Mouse (Mus musculus) ovary, adult 18-20 months (tissue): ENCODE measurements around the gene Tbc1d1.

ENCODE experiments used
- DNase-seq: peaks from one replicate; pipeline ENCODE4 v3.0.0; 2022; ENCODE audit warnings: low spot score, mixed read lengths

Tbc1d1 gene

DNA sequence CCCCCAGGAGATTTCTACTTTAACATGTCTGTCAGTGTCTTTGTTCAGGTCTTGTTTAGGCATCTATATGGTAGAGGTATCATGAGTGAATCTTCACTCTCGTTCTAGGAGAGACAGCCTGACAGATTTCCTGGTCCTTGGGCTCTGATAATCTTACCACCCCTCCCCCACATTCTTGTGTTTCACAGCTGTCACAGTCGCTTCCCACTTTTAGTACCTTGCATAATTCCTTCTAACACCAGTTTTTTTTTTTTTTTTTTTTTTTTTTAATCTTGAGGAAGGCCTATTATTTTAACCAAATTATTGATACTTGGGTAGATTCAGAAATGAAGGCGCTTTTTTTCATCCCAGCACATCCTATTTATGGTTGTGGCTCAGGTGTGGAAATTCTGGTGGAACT is 81.6 kb downstream of the Tbc1d1 start:
- no peak for DNase-seq

DNA sequence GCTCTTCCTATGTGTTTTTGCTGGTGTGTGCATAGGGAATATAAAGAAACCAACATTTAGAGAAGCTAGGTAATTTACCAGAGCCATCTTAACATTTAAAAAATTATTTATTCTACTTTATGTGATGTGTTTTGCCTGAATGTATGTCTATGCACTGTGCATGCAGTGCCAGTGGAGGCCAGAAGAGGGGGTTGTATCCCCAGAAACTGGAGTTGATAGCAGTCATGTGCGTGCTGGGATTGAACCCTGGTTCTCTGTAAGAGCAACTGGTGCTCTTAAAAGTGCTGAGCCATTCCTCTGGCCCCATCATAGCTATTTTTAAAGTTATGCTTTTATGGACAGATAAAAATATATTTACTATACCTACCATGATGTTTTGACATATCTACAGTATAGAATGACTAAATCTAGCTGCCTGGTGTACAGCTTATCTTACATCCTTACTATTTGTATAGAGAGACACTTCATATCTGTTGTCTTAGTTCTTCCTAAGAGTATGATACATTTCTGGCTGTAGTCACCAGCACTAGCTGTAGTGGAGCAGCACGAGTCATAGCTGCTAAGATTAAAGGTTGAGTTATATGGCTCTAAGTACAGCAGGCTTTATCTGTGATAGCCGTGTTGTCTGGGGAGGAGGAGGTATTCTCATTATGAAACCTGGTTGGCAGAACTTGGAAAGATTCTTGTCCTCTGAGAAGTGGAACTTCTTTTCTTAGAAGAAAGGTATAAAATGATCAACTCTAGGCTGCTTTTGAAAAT is 83.0 kb downstream of the Tbc1d1 start:
- DNase-seq: no peak

DNA sequence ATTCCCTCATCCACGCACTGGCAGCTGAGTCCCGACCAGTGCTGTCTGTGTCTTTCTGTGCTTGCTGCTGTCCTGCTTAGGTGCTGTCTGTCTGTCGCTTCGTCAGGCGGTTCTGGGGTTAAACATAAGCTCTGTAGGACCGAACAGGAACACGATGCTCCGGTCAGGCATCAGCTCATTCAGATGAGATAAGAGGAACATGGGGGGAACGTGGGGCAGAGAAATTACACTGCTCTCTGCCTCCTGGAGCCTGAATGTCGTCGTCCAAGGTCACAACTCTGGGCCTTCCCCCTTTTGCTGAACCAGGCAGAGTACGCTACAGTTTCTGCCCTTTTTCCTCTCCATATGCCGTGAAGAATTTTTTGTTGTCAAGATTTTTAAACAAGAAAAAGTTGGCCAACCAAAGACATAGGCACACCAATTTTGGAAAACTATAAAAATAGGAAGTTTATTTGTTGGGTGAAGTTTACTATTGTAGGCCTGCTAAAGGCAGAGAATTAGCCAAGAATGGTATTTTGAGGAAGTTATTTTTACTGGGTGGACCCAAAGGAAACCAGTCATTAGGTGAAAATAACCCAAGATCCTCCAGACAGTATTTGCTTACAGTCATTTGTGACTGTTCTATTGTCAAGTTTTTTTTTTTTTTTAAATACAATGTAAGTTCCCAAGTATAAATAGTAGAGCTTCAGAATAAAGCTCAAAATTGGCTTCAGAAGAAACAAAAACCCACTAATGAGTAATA is 85.0 kb downstream of the Tbc1d1 start:
- no peak for DNase-seq

DNA sequence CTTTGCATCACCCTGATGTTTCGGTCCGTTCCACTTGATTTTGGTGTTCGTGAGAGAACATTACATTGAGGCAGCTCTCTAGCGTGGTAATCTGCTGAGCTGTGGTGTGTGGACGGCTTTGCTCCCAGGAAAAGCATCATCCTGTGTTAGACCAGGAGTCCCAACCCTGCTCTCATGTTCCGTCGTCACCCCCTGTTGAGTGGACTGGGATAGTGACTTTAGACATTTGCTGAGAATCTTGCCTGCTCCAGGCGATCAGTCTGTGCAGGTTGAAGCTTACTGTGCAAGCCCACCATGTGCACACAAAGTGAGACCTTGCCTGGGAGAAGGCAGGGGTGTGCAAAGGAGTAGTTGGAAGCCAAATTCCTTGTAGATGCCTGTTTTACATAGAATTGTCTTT is 85.8 kb downstream of the Tbc1d1 start:
- no peak for DNase-seq

DNA sequence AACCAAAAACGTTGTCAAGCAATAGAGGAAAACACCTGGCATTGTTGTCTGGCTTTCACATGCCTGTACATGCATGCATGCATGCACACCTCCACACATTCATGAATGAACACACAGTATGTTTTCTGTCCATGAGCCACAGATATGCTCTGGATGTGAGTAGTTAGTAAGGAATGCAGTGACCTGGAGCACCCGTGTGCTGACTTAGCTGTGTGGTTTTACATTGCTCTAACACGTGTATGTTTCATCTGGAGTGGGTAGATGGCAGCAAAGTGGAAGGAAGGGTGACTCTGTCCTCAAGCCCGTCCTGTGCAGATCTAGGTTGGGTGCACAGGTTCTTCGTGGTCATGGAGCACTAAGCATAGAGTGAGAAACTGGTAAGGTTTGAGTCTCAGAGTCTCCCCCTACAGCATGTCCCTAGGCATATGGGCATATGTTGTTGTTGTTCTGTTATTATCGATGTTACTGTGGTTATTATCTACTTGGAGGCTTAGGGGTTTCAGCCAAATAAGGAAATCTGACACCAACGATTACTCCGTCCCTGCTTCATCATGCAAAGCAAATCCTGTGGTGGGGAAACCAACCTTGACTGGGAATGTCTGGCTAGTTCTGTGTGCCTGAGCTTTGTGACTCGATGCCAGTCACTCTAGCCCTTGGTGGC is 86.8 kb downstream of the Tbc1d1 start:
- no peak for DNase-seq

DNA sequence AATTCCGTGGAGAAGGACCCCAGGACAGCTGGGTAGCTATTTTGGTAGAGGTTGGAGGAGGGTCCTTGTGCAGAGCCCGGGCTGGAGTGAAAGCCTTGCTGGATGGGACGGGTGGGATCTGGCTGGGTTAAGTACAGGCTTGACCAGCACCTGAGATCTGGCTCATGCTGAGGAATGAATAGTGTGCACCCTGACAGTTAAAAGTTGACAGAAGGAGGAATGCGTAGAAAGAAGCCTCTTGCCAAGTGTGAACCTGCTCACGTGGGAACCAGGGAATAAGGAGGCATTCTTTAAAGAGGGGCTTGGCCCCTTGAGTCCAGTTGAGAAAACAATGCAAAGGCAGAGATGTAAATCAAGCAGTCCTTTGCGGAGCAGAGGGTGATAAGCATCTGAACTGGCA is 87.6 kb downstream of the Tbc1d1 start:
- no peak for DNase-seq

DNA sequence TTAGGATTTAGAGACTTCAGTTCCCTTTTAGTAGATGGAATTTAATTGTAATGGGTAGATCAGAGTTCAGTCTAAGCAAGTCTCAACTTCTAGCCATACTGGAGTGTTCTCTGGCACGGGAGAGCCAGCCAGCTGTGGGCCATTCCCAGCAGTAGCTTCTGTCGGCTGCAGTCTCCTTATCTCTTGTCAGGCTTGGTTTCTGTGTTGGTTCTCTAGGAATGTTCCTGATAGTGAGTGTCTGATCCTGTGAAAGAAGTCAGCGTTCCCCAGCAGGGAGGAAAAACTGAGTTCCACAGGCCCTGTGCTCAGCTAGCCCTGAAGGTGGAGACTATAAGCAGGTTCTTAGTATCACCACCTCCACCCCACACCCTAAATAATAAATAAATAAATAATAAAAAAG is 88.2 kb downstream of the Tbc1d1 start:
- no peak for DNase-seq

DNA sequence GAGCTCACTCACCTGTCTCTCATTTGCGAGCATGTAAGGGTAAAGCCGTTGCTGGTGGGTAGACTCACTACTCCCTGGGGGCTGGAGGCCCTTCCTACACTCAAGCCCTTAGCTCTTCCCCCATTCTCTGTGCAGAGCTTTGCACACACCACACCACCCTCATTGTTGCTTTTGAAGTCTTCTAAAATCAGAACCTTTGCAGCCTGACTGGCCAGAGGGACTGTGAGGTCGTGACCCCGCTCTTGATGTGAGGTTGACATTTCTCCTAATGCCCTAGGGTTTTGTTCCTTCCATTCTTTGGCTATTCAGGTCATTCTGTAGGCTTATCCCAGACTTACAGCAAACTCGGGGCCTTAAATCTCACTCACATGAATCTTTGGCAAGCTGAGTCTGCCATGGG is 88.6 kb downstream of the Tbc1d1 start:
- DNase-seq: no peak

DNA sequence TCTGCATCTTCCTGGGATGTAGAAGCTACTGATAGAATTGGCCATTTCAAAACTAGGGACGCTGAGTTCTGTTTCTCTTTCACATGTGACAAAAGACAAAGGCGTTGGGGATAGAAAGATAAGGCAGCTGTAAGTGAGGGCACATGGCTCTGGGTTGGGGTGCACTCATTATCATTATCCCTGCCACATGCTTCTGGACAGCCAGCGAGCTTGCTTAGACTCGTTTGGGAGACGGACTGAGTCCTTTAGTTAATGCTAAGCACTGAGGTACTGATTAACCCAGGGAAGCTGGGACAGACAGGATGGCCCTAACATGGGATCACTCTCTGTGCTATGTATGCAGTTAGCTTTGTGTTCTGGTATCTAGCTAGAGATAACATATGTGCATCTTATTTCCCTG is 95.3 kb downstream of the Tbc1d1 start:
- DNase-seq: no peak

DNA sequence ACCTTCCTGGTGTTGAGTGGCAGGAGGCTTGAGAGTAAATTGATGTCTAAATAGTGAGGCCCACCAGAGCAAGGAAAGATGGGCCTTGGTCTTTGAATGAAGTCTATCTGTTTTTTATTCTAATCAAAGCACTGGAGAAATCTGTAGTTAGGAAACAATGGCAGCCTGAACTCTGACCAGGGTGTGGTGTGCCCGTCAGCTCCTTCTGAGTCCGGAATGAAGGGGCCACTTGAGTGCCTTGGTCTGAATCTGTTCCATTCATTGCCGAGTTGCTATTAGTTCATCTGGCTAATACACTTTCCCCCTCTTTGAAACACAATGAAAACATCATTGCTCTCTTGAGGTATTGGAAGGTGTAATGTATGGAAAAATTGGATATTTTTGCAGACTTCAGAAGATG is 98.2 kb downstream of the Tbc1d1 start:
- no peak for DNase-seq

DNA sequence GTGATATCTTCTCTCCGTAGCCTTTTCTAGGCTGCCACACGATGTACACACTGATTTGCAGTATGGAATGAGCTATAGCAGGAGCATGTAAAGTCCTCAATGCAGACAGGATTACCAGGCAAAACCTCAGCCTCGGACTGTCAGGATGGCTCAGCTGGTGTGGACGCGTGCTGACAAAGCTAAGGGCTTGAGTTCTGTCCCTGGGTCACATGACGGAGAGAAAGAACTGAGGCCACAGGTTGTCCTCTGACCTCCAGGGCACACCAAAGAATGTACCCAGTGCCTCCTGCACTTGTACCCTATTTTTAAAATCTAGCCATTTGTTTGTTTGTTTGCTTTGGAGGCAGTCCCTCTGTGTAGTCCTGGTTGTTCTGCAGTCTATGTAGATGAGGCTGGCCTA is 98.9 kb downstream of the Tbc1d1 start:
- DNase-seq: no peak

DNA sequence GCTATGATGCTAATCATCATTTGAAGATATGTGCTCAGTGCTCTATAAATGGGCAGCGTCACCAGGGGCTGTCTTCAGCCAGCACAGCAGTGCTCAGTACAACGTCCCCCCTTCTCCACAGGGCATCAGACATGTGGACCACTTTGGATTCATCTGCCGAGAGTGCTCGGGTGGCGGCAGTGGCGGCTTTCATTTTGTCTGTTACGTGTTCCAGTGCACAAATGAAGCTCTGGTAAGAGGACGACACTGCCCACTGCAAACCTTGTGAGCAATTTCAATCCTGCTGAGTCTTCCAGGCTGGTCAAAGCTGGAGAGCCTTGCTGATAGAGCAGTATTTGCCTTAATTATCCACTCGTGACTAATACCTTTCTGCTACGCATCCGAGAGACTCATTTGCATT is 107.2 kb downstream of the Tbc1d1 start:
- no peak for DNase-seq

DNA sequence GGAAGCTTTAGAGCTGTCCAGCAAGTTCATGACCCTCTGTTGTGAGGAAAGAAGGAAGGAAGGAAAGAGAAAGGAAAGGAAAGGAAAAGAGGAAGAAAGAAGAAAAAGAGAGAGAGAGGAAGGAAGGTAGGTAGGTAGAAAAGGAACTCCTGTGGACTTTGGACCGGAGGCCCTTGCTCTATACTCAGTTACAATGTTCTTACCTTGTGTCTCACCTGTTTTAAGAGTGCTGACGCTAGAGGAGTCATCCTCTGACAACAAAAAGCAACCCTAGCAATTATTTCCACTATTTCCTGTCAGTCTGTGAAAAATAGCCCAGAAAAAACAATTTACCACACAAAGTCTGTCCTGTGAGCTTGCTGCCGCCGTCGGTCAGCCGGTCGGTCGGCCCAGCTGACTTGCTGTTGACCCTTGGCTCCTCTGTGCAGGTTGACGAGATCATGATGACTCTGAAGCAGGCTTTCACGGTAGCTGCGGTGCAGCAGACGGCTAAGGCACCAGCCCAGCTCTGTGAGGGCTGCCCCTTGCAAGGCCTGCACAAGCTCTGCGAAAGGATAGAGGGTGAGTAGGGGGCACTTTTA is 107.9 kb downstream of the Tbc1d1 start:
- no peak for DNase-seq

DNA sequence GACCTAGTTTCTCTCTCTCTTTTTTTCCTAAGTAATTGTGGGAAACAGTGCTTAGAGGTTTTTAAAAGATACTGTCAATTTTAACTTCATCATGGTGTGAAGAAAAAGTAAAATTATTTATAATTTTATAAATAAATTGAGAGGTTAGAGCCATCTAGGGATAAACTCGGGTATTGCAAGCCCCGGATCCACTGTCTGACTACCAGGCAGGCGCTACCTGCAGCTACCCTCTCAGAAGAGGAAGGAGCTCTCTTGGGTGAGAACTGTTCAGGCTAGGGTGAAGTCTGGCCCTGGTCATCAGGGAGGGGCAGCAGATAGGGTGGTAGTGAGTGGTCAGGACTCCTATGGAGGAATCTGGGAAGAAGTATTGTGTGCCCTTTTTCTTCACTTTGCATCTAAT is 109.0 kb downstream of the Tbc1d1 start:
- DNase-seq: no peak

DNA sequence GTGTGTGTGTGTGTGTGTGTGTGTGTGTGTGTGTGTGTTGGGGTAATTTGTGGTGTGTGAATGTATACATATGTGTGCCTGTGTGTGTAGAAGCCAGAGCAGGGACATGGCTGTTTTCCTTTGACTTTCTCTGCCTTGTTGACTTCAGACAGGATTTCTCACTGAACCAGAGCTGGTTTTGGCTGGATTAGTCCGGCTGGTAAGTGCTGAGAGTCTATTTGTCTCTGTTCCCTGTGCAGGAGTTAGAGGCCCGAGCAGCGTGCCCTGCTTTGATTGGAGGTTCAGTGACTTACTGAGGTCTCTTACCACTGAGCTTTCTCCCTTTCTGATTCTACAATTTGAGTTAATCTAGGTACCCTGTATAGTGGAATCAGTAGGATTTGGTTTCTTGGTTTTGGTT is 109.8 kb downstream of the Tbc1d1 start:
- DNase-seq: no peak

DNA sequence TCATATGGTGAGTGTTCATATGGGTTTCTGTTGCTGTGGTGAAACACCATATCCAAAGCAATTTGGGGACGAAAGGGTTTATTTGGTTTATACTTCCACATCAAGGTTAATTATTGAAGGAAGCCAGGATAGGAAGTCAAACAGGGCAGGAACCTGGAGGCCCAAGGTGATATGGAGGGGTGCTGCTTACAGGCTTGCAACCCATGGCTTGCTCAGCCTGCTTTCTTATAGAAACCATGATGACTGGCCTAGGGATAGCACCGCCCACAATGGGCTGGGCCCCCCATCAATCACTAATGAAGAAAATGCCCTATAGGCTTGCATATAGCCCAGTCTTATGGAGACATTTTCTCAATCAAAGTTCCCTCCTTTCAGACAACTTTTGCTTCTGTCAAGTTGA is 110.4 kb downstream of the Tbc1d1 start:
- DNase-seq: no peak

DNA sequence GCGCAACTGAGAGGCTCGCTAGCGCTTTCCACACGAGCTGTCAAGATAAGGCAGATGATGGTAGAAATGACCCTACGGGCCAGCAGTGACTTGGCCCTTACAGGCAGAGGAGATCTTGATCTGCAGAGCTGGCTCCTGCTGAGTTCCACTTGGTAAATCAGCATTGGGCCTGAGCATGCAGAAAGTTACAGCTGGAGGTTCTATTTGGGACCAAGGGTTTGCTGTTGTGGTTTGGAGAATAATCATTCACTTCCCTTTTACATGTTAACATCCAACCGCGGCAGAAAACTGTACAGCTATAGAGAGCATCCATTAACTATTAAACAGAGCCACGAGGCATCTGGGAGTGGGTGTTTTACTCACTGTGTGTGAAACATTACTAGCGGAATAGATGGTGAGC is 111.2 kb downstream of the Tbc1d1 start:
- no peak for DNase-seq

DNA sequence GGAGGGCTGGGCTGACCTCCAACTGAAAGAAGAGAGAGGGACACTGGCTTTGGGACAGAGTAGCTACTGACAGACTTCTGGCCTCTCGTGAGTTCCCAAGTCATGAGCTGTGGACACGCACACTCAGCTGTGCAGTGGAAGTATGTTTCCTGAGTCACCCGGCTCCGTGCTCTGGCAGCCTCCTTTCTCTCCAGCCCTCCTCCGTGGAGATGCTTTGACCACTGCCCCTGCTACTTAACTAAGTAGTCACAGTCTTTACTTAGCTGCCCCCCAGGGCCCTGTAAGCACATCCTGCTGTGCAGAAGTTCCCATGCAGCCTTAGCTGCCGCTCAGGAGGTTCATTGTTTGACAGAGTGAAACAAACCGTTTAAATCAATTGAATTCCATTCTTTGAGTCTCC is 113.6 kb downstream of the Tbc1d1 start:
- DNase-seq: no peak

DNA sequence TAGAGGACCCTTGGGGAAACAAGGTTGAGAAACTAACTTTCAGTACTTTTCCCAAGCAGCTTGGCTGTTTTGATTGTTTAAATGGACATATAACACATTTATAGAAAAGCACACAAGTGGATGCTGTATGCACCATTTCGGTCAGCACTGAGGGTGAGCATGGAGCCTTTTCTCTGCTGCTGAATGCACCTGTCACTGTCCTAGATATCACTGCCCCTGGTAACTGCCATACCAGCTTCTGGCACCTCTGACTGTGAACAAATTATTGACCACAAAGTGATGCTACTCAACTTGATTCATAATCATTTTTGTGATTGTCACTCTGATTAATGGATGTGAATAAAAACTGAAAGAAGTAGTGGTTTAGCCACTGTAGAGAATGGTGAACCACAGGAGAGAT is 117.4 kb downstream of the Tbc1d1 start:
- DNase-seq: no peak

DNA sequence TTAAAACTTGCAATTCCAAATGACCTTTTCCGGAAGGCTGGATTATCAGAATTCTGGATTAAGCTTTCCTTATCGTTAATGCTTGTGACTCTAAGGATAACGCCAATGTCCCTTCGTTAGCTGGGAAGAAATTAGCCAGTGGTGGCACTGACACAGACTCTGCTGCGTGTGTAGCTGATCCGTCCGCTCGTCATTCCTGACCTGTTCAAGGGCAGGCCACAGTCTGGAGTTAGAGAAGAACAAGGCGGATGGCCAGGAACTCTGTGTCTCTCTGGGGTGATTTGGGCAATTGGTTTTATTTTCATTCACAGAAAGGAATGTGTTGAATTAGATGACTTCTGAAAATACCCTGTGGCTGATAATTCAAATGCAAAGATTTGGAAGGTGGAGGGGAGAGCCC is 118.2 kb downstream of the Tbc1d1 start:
- no peak for DNase-seq

DNA sequence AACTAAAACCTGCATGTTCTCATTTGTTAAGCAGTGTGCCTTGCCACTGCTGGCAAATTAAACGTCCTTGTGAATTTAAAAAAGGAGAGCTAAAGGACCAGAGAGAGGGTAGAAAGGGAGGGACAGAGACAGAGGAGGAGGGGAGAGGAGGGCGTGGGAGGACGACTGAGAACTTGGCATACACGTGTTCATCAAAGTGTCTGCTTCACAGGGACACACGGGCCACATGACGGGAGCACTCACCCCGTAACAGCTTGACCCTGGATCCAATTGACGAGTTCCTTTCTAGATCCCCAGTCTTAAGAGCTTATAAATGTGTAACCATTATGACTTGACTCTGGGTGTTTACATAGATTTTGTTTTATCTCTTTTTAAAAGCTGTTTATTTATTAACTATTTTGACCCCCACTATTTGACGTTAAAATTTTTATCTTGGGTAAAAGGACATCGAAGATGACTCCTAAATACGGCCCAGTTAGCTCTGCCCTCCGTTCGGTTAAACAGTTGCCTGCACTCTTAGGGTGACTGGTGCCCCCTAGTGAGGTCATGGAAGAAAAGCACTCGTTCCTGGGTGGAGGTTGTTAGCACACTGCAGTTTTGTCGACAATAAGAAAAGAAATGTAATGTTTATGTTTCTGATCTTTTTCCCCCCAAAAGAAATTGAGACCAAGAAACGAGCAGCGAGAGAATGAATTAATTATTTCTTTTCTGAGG is 118.8 kb downstream of the Tbc1d1 start:
- DNase-seq: no peak

DNA sequence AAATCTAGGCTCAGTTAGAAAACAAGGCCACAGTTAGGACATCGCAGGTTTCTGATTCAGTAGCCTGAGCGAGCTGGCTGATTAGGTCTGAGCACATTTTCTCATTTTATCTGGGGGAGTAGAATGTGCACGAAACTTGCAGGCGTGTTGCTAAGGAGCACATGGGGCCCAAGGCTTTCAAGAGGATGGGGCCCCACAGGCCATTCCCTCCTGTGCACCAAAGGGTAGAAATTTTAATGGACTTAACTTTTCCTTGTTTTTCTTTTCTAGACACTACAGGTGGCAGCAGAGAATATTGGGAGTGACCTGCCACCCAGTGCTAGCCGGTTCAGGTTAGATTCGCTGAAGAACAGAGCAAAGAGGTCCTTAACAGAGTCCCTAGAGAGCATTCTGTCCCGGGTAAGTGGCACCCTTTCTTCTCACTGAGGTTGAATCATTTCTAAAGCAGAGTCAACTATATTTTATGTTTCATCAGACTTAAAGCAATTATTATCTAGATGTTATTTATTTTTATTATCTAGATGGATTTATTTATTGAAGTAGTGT is 121.6 kb downstream of the Tbc1d1 start:
- DNase-seq: no peak
